Mouse (Mus musculus) limb, embryonic 14.5 days (tissue): ENCODE results near the gene Myzap. TPM values are rescaled to one million over a fixed set of nuclear protein-coding genes. Genes with fewer than 3 reads are reported as not detected.

ENCODE experiments used
- ATAC-seq: fragments of 200-750 bp; cut with Nextera tagmentation; 2 replicates; pipeline ENCODE4 v1.8.0; 2017; ENCODE audit warnings: low read depth, moderate number of reproducible peaks, moderate TSS enrichment; ENCODE audit not compliant: low FRiP score
- DNase-seq: peaks from one replicate; pipeline ENCODE4 v3.0.0-alpha.2; 2015; ENCODE audit warnings: low spot score
- H3K27ac ChIP-seq: fragments of 300-500 bp; sonication (generic); replicated peaks from 2 replicates; pipeline ENCODE4 v1.5.1; 2014; ENCODE audit warnings: low read depth, mild to moderate bottlenecking, low read length, moderate library complexity, mixed read lengths
- H3K27me3 ChIP-seq: fragments of 300-500 bp; sonication (generic); 2 replicates; pipeline ENCODE4 v1.6.1; 2014; ENCODE audit warnings: low read length, mixed read lengths; ENCODE audit not compliant: control insufficient read depth, insufficient read depth
- H3K36me3 ChIP-seq: fragments of 300-500 bp; sonication (generic); 2 replicates; pipeline ENCODE4 v1.6.1; 2014; ENCODE audit warnings: mild to moderate bottlenecking, low read length, moderate library complexity, mixed read lengths; ENCODE audit not compliant: control insufficient read depth, insufficient read depth
- H3K4me1 ChIP-seq: fragments of 300-500 bp; sonication (generic); 2 replicates; pipeline ENCODE4 v1.6.1; 2014; ENCODE audit warnings: antibody characterized with exemption, low read length, mixed read lengths; ENCODE audit not compliant: control insufficient read depth, insufficient read depth
- H3K4me2 ChIP-seq: fragments of 300-500 bp; sonication (generic); replicated peaks from 2 replicates; pipeline ENCODE4 v1.6.1; 2014; ENCODE audit warnings: low read depth, mild to moderate bottlenecking, low read length, moderate library complexity; ENCODE audit not compliant: severe bottlenecking
- H3K4me3 ChIP-seq: fragments of 300-500 bp; sonication (generic); replicated peaks from 2 replicates; pipeline ENCODE4 v1.5.1; 2014; ENCODE audit warnings: low read length
- H3K9ac ChIP-seq: fragments of 300-500 bp; sonication (generic); 2 replicates; pipeline ENCODE4 v1.6.1; 2014; ENCODE audit warnings: mild to moderate bottlenecking, low read depth, low read length, moderate library complexity; ENCODE audit not compliant: severe bottlenecking
- H3K9me3 ChIP-seq: fragments of 300-500 bp; sonication (generic); 2 replicates; pipeline ENCODE4 v1.6.1; 2016; ENCODE audit warnings: low read length; ENCODE audit not compliant: control insufficient read depth
- POLR2A ChIP-seq: fragments of 200-500 bp; IDR thresholded peaks from 2 replicates; pipeline ENCODE4 v1.8.0; 2012; ENCODE audit warnings: inconsistent platforms, mild to moderate bottlenecking, moderate library complexity, borderline replicate concordance; ENCODE audit not compliant: insufficient read depth, insufficient read length; ENCODE audit errors: extremely low read depth
- WGBS: fragments of 180-500 bp; shearing (Covaris S2); extraction: QIAGEN DNeasy Blood & Tissue Kit; methylation state at CpG from one replicate; pipeline ENCODE4 v1.1.7; 2014; 5-methylcytosine and 5-hydroxymethylcytosine counted together
- polyA plus RNA-seq, 2 experiments: library from polyadenylated mRNA; depleted of rRNA in 1 of 2; stranded (reverse) in 1 of 2; unstranded in 1 of 2; fragments of >200 nt; fragmentation: Nextera tagmentation in 1 of 2; extraction: Ambion mirVana in 1 of 2; gene quantifications; 2 replicates each; pipeline versions ENCODE4 v1.2.1 to v1.2.3; 2012 to 2014

Gene Myzap
- polyA plus RNA-seq, 2 experiments: 16.1 to 33.1 TPM

DNA sequence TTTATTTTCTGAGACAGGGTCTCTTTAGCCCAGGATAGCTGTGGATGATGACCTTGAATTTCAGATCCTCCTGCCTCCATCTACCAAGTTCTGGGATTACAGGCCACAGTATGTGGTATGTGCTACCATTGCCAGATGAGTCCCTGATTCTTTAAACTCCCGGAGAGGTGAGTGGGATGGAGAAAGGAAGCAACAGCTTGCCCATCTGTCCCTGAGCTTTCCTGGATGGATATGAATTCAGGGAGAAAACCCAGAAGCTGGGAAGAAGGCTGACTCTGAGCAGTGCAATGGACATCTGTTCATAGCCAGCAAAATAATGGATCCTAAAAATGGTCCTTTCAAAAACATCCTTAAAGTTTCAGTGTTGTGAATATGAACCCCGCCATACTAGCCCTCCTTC lies 57.1 kb downstream of the Myzap start:
- TF ChIP-seq POLR2A: no peak
- H3K4me2 ChIP-seq: no peak overlapping the region
- H3K4me3 ChIP-seq: no peak overlapping the region
- H3K9ac ChIP-seq: no peak overlapping the region
- no peaks in the 10 kb centered on the region for H3K27me3 ChIP-seq
- no peak overlapping the region for H3K27ac ChIP-seq
- ATAC-seq: no peak
- no peaks in the 10 kb centered on the region for H3K9me3 ChIP-seq
- H3K36me3 ChIP-seq: no peaks in the 10 kb centered on the region
- H3K4me1 ChIP-seq: 0 out of 2 replicates have a peak, but pooled peaks cover 4% of the 10 kb centered on the region
- 82% methylated on average over 2 of the region's 2 CpGs for WGBS
- no peak for DNase-seq

DNA sequence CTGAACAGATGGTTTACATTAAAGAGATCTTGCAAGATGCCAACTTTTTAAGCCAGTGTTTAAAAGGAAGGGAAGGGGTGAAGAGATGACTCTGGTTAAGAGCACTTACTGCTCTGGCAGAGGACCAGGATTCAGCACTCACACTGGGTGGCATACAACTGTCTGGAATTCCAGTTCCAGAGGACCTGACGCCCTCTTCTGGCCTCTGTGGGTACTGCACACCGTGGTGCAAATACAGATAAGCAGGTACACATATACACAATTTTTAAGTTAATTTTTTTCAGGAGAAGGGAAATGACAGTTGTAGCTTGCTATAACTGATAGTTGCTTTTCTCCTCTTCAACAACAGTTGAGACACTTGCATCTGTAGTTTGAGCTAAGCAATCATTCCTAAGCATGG lies 62.2 kb downstream of the Myzap start:
- no peak for TF ChIP-seq POLR2A
- 82% methylated on average over 2 of the region's 2 CpGs for WGBS
- no peak overlapping the region for H3K4me2 ChIP-seq
- no peak overlapping the region for H3K4me3 ChIP-seq
- ATAC-seq (no peak), DNase-seq (no peak)
- 0 out of 2 replicates have a peak, but pooled peaks cover 4% of the 10 kb centered on the region for H3K4me1 ChIP-seq
- H3K36me3 ChIP-seq: no peaks in the 10 kb centered on the region
- H3K27ac ChIP-seq: no peak overlapping the region
- no peaks in the 10 kb centered on the region; the same call in 1 of the 2 replicates for H3K27me3 ChIP-seq
- H3K9ac ChIP-seq: no peak overlapping the region
- H3K9me3 ChIP-seq: no peaks in the 10 kb centered on the region

DNA sequence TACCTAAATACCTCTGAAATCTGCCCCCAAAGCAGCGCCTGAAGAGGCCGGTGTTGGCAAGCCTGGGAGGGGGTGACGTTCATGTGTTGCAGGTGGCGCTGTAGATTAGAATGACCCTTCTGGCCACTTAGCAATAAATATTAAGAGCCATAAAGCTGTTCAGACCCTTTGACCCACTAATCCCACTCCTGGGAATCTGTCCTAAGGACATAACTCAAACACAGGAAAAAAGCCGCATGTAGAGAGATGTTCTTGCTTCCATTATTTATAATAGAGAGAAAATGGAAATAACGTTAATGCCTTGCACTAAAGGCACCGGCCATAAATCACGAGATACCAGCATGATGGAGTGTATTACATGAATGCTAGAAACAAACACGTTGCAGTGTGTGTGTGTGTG lies 64.7 kb downstream of the Myzap start:
- Histone ChIP-seq H3K4me1 (0 out of 2 replicates have a peak, but pooled peaks cover 4% of the 10 kb centered on the region), H3K36me3 (no peaks in the 10 kb centered on the region), H3K4me3 (no peak overlapping the region), H3K9ac (no peak overlapping the region), H3K27ac (no peak overlapping the region), H3K27me3 (peaks cover 10% of the 10 kb centered on the region; the same call in 1 of the 2 replicates), H3K9me3 (no peaks in the 10 kb centered on the region), H3K4me2 (no peak overlapping the region)
- TF ChIP-seq POLR2A: no peak
- ATAC-seq: no peak
- WGBS: 14% methylated on average over 9 of the region's 9 CpGs
- DNase-seq: no peak

DNA sequence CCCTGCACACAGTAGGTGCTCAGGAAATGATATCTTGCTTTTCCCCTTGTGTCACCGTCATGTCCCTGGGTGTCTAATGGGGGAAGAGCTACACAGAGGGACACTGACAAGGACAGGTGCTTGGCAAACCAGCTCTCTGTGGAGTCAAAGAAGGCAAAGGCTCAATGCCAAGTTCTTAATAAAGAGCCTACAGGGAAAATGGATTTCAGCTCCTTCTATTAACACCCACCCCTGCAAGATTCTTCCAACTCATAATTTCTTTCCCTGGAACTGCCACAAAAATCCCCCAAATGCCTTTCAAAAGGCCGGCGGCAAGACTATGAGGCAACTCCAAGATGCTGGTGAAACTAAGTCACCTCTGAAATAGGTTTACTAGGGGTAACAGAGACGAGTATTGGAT lies 68.3 kb downstream of the Myzap start:
- H3K4me2 ChIP-seq: no peak overlapping the region
- TF ChIP-seq POLR2A: no peak
- ATAC-seq (no peak), DNase-seq (no peak)
- peaks cover 10% of the 10 kb centered on the region; the same call in 1 of the 2 replicates for H3K27me3 ChIP-seq
- H3K9ac ChIP-seq: no peak overlapping the region
- WGBS: 61% methylated on average over 4 of the region's 4 CpGs
- no peaks in the 10 kb centered on the region for H3K36me3 ChIP-seq
- H3K4me3 ChIP-seq: no peak overlapping the region
- no peaks in the 10 kb centered on the region for H3K4me1 ChIP-seq
- no peak overlapping the region for H3K27ac ChIP-seq
- H3K9me3 ChIP-seq: no peaks in the 10 kb centered on the region

DNA sequence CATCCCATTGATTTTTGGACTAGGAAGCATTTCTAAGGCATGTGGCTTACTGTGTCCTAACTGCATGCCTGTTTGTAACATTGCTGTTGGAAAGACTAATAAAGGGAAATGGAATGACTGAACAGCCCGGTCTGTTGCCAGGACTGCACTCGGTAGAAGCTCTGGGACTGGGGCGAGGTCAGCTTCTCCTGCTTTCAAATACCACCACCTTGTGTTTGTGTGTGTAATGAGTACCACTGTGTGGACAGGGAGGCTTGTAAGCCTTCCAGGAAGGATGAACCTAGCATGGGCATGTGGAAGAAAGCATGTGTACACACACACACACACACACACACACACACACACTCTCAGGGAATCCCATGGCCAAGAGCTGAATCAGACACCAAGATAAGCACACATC lies 72.3 kb downstream of the Myzap start:
- ATAC-seq: no peak
- Histone ChIP-seq H3K4me3 (no peak overlapping the region), H3K9me3 (no peaks in the 10 kb centered on the region), H3K4me1 (no peaks in the 10 kb centered on the region), H3K27ac (no peak overlapping the region), H3K27me3 (peaks cover 14% of the 10 kb centered on the region; the same call in 1 of the 2 replicates), H3K9ac (no peak overlapping the region), H3K36me3 (no peaks in the 10 kb centered on the region), H3K4me2 (no peak overlapping the region)
- WGBS: 51% methylated on average over 3 of the region's 3 CpGs
- DNase-seq: peak; percentile 17
- TF ChIP-seq POLR2A: no peak

DNA sequence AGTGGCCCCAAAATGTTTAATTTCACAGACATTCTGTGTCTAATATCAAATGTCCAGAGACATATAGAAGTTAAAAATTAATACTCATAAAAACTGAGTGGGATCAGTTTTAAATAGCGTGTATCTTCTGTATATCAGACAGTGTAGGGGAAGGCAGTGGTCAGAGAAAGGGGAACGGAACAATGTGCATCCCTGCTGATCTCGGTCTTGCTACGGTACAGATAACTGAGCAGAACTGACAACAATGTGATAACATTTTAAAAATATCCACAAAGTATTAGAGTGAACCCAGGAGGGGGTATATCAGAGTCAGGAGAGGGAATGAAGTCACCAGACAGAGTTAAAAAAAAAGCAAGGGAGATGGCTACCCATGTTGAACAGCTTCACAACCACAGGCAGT lies 74.7 kb downstream of the Myzap start:
- H3K9me3 ChIP-seq: no peaks in the 10 kb centered on the region
- H3K27ac ChIP-seq: no peak overlapping the region
- no peak overlapping the region for H3K9ac ChIP-seq
- H3K4me1 ChIP-seq: peaks cover 12% of the 10 kb centered on the region; the same call in 1 of the 2 replicates
- ATAC-seq (no peak), DNase-seq (no peak)
- no peak overlapping the region for H3K4me3 ChIP-seq
- no peak overlapping the region for H3K4me2 ChIP-seq
- 94% methylated on average over 4 of the region's 4 CpGs for WGBS
- H3K27me3 ChIP-seq: 0 out of 2 replicates have a peak, but pooled peaks cover 4% of the 10 kb centered on the region
- no peaks in the 10 kb centered on the region for H3K36me3 ChIP-seq
- TF ChIP-seq POLR2A: no peak
